Mouse (Mus musculus) lung, embryonic 14.5 days (tissue): ENCODE results near the gene Pyroxd1. TPM values are rescaled to one million over a fixed set of nuclear protein-coding genes. Genes with fewer than 3 reads are reported as not detected.
A peak's percentile ranks its signal among the peaks of the same experiment; 100 is the strongest.
"Not testable (repeated sequence)": the region's sequence is repeated elsewhere in the genome, so short reads cannot be mapped to it uniquely, and the experiment has no call there.

Experiments used
- ATAC-seq: fragments of 200-750 bp; cut with Nextera tagmentation; 2 replicates; pipeline ENCODE4 v1.8.0; 2017; ENCODE audit warnings: mild to moderate bottlenecking, moderate TSS enrichment, moderate library complexity; ENCODE audit not compliant: insufficient read depth
- DNase-seq: peaks from one replicate; pipeline ENCODE4 v3.0.0-alpha.2; 2015
- H3K27ac ChIP-seq: fragments of 300-500 bp; sonication (generic); 2 replicates; pipeline ENCODE4 v1.5.1; 2014; ENCODE audit warnings: low read depth, mild to moderate bottlenecking, moderate library complexity
- H3K27me3 ChIP-seq: fragments of 300-500 bp; sonication (generic); 2 replicates; pipeline ENCODE4 v1.6.1; 2014; ENCODE audit warnings: low read length, control low read depth; ENCODE audit not compliant: insufficient read depth
- H3K36me3 ChIP-seq: fragments of 300-500 bp; sonication (generic); 2 replicates; pipeline ENCODE4 v1.6.1; 2014; ENCODE audit warnings: control low read depth; ENCODE audit not compliant: insufficient read depth
- H3K4me1 ChIP-seq: fragments of 300-500 bp; sonication (generic); 2 replicates; pipeline ENCODE4 v1.6.1; 2014; ENCODE audit warnings: antibody characterized with exemption, control low read depth; ENCODE audit not compliant: insufficient read depth
- H3K4me2 ChIP-seq: fragments of 300-500 bp; sonication (generic); 2 replicates; pipeline ENCODE4 v1.6.1; 2014; ENCODE audit warnings: mild to moderate bottlenecking
- H3K4me3 ChIP-seq: fragments of 300-500 bp; sonication (generic); 2 replicates; pipeline ENCODE4 v1.5.1; 2014; ENCODE audit warnings: low read depth, low read length
- H3K9ac ChIP-seq: fragments of 300-500 bp; sonication (generic); 2 replicates; pipeline ENCODE4 v1.6.1; 2014
- H3K9me3 ChIP-seq: fragments of 300-500 bp; sonication (generic); 2 replicates; pipeline ENCODE4 v1.6.1; 2016; ENCODE audit warnings: low read depth, low read length, control low read depth
- CTCF ChIP-seq: IDR thresholded peaks from 2 replicates; pipeline ENCODE4 v1.5.1; 2016; ENCODE audit warnings: antibody characterized with exemption, low read depth
- WGBS: fragments of 180-500 bp; shearing (Covaris S2); extraction: QIAGEN DNeasy Blood & Tissue Kit; methylation state at CpG from one replicate; pipeline ENCODE4 v1.1.7; 2014; 5-methylcytosine and 5-hydroxymethylcytosine counted together
- polyA plus RNA-seq: library from polyadenylated mRNA; unstranded; fragments of >200 nt; fragmentation: Nextera tagmentation; extraction: Ambion mirVana; gene quantifications from 2 replicates; pipeline ENCODE4 v1.2.1, GENCODE M21; 2014

The Pyroxd1 gene
- polyA plus RNA-seq, 1 experiment from 2014 or later = 21.2 TPM

DNA sequence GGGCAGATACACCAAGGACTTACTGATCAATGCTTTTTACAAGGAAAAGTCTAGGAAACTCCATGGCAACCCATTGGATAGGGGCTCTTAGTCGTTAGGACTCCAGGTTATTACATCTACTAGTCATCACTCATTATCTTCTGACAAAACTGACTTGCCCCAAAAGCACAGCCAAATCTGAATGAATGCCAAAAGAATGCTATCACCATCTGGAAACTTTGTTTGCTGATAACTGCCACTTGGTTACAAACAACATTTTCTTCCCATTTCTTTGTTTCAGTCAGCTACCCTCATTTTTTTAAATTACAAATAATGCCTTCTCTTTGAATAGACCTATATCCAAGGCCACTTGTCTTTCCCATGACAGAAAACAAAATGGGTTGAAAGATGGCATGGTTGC is 16.3 kb upstream of the Pyroxd1 start:
- DNase-seq = no peak
- Histone ChIP-seq H3K4me3 (no peak overlapping the region), H3K27ac (no peak overlapping the region), H3K9me3 (no peaks in the 10 kb centered on the region), H3K4me1 (no peaks in the 10 kb centered on the region), H3K36me3 (no peaks in the 10 kb centered on the region), H3K4me2 (no peak overlapping the region), H3K27me3 (no peaks in the 10 kb centered on the region), H3K9ac (no peak overlapping the region)
- no peak for TF ChIP-seq CTCF
- WGBS = 81% methylated on average over 1 of the region's 1 CpGs
- ATAC-seq = no peak

GRCm38 (mm10) chr6:142338961-142339360 is 6.5 kb upstream of the Pyroxd1 start:
- no peak overlapping the region for H3K9ac ChIP-seq

GRCm38 (mm10) chr6:142339576-142339975 is 5.9 kb upstream of the Pyroxd1 start:
- no peak for TF ChIP-seq CTCF
- no peak overlapping the region for H3K4me2 ChIP-seq
- no peak overlapping the region for H3K4me3 ChIP-seq
- ATAC-seq (no peak), DNase-seq (no peak)
- H3K27ac ChIP-seq = no peak overlapping the region
- 24% methylated on average over 2 of the region's 2 CpGs for WGBS
- no peaks in the 10 kb centered on the region for H3K4me1 ChIP-seq
- H3K27me3 ChIP-seq = no peaks in the 10 kb centered on the region
- no peaks in the 10 kb centered on the region for H3K36me3 ChIP-seq
- H3K9ac ChIP-seq = no peak overlapping the region
- H3K9me3 ChIP-seq = no peaks in the 10 kb centered on the region

More at GRCm38 (mm10) chr6:142338961-142339360, 6.5 kb upstream of the Pyroxd1 start:
- Histone ChIP-seq H3K27ac (no peak overlapping the region), H3K27me3 (no peaks in the 10 kb centered on the region), H3K4me3 (no peak overlapping the region), H3K4me2 (no peak overlapping the region), H3K36me3 (no peaks in the 10 kb centered on the region), H3K9me3 (no peaks in the 10 kb centered on the region), H3K4me1 (no peaks in the 10 kb centered on the region)
- WGBS = 67% methylated on average over 2 of the region's 2 CpGs
- TF ChIP-seq CTCF = no peak
- DNase-seq (no peak), ATAC-seq (no peak)

- H3K9ac ChIP-seq = no peak overlapping the region
- no peak for ATAC-seq
- H3K9me3 ChIP-seq = no peaks in the 10 kb centered on the region
- peak; percentile 81 for DNase-seq
- TF ChIP-seq CTCF = peak; percentile 70
- H3K4me3 ChIP-seq = no peak overlapping the region
- H3K27ac ChIP-seq = no peak overlapping the region
- no peaks in the 10 kb centered on the region for H3K27me3 ChIP-seq
- no peak overlapping the region for H3K4me2 ChIP-seq
- no peaks in the 10 kb centered on the region for H3K36me3 ChIP-seq
- WGBS = 62% methylated on average over 2 of the region's 2 CpGs
- H3K4me1 ChIP-seq = 0 out of 2 replicates have a peak, but pooled peaks cover 3% of the 10 kb centered on the region
These were observed 1.9 kb upstream of the Pyroxd1 start for GRCm38 (mm10) chr6:142343561-142343960.

DNA sequence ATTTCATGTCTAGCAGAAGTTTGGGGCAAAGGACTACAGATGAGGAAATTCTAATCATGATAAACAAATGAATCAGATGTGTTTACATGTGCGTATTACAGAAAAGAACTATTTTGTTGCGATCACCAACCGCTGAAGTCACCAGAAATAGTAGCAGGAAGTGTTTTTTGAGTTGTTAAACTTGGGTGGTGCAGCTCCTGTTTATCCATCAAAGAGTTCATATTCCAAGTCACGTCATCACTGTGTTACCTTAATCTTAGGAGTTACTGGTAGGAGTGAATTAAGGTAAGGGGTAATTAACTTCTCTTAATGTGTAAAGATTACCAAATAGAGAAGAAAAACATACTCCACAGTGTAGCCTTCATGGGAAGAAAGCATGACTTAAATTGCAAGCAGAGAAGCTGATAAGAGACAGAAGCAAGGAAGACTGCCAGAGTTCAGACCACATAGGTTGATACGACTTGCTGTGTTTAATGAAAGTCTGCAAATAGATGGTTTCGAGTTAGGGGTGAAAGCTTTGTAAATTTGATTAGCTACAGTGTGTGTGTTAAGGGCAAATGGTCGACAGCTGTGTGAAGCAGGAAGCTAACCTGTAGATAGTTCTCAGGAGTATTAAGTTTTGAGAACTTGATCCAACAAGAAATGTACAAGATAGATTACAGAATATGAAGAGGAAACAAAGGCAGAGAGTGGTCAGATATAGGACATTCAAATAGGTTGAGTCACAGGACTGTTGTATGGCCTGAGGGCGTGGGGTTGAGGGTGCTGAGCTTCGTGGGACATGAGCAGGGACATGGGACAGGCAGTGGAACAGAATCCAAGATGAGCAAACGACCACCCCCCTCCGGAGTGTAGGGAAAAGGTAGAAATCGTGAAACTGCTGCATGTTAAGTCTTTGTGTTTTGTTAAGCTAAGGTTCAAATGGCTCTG is 992 bp downstream of the Pyroxd1 start:
- Histone ChIP-seq H3K4me3 (peak overlapping the region; percentile 70), H3K9ac (peak overlapping the region; percentile 58), H3K4me1 (0 out of 2 replicates have a peak, but pooled peaks cover 3% of the 10 kb centered on the region), H3K27ac (no peak overlapping the region), H3K9me3 (no peaks in the 10 kb centered on the region), H3K36me3 (peaks cover 18% of the 10 kb centered on the region; the same call in 1 of the 2 replicates), H3K27me3 (no peaks in the 10 kb centered on the region), H3K4me2 (peak overlapping the region; percentile 63)
- DNase-seq = no peak
- TF ChIP-seq CTCF = no peak
- 39% methylated on average over 12 of the region's 12 CpGs for WGBS
- no peak for ATAC-seq

GRCm38 (mm10) chr6:142347431-142348385 is 2.3 kb downstream of the Pyroxd1 start:
- Histone ChIP-seq H3K4me2 (no peak overlapping the region; the same call in 1 of the 2 replicates), H3K9ac (no peak overlapping the region), H3K27ac (no peak overlapping the region), H3K4me1 (0 out of 2 replicates have a peak, but pooled peaks cover 3% of the 10 kb centered on the region), H3K9me3 (no peaks in the 10 kb centered on the region), H3K27me3 (no peaks in the 10 kb centered on the region), H3K4me3 (no peak overlapping the region), H3K36me3 (peaks cover 26% of the 10 kb centered on the region; the same call in 1 of the 2 replicates)
- DNase-seq (peak; percentile 47), ATAC-seq (no peak)
- WGBS = 56% methylated on average over 11 of the region's 11 CpGs
- TF ChIP-seq CTCF = no peak

- peaks cover 43% of the 10 kb centered on the region; the same call in 1 of the 2 replicates for H3K36me3 ChIP-seq
- not testable (repeated sequence) for H3K27me3 ChIP-seq, H3K9me3 ChIP-seq, H3K4me2 ChIP-seq, H3K9ac ChIP-seq, H3K4me1 ChIP-seq, H3K27ac ChIP-seq, ATAC-seq, H3K4me3 ChIP-seq, DNase-seq
- WGBS = 75% methylated on average over 3 of the region's 3 CpGs
These were observed 6.6 kb downstream of the Pyroxd1 start for GRCm38 (mm10) chr6:142352099-142352498.
